Mouse (Mus musculus) thymus, adult 2 months (tissue): ENCODE data around the gene Ank3.

Experiments
- CTCF ChIP-seq: fragments of 200-500 bp; IDR thresholded peaks from 2 replicates; pipeline ENCODE4 v1.5.1; 2012; ENCODE audit warnings: mild to moderate bottlenecking, control low read depth, low read length, moderate library complexity, borderline replicate concordance; ENCODE audit not compliant: control insufficient read depth, poor library complexity, insufficient read depth; ENCODE audit errors: extremely low read depth
- POLR2A ChIP-seq: fragments of 200-500 bp; IDR thresholded peaks from 2 replicates; pipeline ENCODE4 v1.6.1; 2012; ENCODE audit warnings: mild to moderate bottlenecking, low read length, control low read depth, moderate library complexity; ENCODE audit not compliant: control insufficient read depth, poor library complexity, insufficient read depth; ENCODE audit errors: extremely low read depth

- TF ChIP-seq POLR2A (no peak), CTCF (no peak)
These were observed 29.3 kb upstream of the Ank3 start for GRCm38 (mm10) chr10:69369321-69369720.
